Mouse (Mus musculus) NIH3T3 (cell line): ENCODE measurements around the gene Gm17019.
"Not testable (repeated sequence)": the region's sequence is repeated elsewhere in the genome, so short reads cannot be mapped to it uniquely, and the experiment has no call there.

Experiments used
- DNase-seq: peaks from one replicate; pipeline ENCODE4 v3.0.0-alpha.2; 2012; ENCODE audit warnings: low read depth

Gm17019 gene

DNA sequence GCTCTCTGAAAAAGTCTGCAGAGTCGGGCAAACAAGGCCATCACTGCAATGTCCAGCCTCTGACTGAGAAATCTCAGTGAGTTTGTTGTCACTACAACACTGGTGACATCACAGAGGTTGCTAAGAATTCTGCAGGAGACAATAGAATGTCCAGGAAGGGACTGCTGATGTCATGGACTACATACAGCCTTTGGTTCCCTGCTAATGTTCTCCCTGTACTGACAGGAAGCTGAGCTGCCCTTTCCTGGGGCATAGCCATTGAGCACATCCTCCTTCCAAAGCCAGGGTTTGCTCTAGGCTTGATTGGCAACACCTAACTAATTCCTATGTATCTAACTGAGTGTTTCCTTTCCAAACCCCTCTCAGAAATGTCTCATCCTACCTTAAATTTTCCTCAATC, at the start of gene Gm17019:
Gm17019 (minus strand) TSS at position 101 of the 400 bp plus-strand sequence.
- DNase-seq, result not testable (repeated sequence)

DNA sequence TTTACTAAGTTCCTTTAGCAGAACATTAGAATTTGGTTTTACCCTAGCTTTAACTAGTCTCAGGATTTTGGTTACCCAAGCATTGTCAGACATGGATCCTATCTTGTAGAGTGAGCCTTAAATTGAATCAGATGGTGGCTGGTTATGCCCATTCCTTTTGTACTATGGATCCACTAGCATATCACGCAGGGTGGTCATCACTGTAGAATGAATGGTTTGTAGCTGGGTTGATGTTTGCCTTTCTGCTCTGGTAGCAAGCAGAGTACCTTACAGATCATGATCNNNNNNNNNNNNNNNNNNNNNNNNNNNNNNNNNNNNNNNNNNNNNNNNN, 29.6 kb upstream of the Gm17019 start:
- not testable (repeated sequence) for DNase-seq

DNA sequence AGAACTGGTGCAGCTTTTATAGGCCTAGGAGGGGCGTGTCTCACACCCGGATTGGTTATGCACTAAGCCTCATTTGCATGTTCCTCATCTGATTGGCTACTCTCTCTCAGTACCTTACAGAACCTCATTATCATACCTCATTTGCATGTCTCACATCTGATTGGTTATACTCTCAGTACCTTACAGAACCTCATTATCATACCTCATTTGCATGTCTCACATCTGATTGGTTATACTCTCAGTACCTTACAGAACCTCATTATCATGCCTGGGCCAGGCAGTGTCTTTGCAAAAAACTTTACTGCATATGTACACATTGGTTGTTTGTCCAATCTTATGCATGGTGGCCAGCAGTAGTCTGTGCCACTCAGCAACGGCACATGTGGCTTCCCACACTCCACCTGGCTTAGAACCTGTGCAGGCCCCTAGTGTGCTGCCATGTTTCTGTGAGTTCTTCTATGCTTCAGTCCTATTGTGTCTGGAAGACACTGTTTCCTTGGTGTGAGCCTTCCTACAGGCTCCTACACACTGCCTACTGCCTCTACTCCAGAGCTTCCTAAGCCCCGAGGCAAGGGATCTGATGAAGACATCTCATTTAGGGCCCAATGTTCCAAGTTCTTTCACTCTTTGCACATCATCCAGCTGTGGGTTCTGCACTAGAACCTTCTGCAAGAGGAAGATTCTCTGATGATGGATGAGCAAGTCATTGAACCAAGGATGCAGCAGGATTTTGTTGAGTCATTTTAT, 29.0 kb upstream of the Gm17019 start:
- not testable (repeated sequence) for DNase-seq

DNA sequence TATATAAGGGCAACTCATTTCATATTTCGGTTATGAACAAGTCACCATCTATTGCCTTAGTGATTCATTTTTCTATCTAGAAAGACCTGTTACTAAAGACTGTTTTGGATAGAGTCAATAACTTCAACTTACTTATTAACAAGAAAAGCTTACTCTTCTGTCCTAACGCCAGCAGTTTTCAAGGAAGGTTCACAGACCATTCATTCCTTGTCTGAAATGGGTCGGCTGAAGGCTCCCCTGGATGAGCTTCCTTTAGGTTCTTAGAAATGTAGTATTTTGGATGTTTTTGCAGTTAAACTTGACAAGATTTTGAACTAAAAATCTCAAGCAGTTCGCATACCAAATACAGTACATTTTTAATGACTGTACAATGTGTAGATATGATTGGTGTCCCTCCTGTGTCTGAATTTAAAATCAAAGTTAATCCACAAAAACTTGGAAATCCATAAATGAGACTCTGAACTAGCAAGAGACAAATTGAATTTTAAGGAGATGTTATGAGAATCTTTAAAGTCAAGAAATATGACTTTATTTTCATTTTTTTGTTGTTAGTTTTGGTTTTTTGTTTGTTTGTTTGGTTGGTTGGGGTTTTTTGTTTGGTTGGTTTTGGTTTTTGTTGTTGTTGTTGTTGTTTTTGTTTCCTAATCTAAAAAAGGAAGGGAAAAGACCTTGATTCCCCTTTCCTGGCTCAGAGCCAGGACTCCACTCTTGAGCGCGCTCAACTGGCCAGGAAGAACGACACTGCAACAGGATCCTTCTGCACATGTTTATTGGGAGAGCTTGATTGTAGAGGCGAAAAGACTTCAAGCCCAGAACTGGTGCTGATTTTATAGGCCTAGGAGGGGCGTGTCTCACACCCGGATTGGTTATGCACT, 21.6 kb upstream of the Gm17019 start:
- DNase-seq, result not testable (repeated sequence)

DNA sequence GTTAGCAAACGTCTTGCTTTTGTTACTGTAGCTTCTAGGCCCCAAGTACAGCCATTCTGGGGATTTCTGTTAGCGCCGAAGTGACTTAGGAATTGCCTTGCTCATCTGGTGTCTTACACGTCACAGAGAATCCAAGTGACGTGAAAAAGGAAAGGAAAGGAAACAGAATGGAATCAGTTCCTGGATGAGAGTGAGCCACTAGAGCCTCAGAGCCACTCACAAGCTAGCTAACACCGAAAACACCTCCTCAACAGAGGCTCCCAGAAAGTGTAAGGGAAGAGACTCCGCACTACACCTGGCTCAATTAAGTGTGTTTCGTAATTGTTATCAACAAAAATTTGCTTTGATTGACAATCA, 20.8 kb upstream of the Gm17019 start:
- not testable (repeated sequence) for DNase-seq

DNA sequence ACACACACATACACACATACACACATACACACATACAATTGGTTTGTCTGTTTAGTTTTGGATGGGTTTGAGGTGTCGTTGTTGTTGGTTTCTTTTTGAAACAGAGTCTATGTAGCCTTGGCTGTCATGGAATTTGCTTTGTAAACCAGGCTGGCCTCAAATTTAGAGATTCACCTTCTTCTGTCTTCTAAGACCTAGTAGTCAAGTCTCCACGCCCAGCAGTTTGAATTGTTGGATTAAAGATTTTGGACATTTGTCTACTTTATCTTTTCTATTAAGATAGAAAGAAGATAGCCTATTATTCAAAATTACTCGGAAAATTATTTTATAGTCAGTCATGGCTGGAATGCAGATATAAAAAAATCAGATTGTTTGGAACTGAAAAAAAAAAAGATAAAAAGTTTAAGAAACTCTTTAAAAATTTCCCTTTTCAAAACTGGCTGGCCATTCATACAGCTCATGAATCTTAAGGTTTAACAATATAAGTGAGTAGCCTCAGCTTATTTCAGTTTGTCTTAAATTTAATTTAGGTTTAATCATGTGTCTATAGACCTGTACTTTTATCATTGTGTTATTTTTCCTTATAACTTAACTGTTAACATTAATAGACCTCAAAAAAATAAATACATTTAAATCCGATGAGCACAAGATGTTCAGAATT, 20.3 kb upstream of the Gm17019 start:
- not testable (repeated sequence) for DNase-seq

DNA sequence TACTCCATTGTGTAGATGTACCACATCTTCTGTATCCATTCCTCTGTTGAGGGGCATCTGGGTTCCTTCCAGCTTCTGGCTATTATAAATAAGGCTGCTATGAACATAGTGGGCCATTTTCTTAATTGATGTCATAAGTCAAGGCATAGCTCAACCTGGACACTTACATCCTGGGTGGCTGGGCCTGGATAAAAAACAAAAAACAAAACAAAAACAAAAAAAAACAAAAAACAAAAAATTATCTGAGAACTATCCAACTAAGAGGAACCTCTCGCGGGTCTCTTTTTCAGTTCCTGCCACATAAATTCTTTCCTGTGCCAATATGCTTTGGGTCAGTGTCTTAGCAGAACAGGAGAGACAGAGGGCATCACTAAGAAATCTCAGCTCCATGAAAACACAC, 18.0 kb upstream of the Gm17019 start:
- not testable (repeated sequence) for DNase-seq

DNA sequence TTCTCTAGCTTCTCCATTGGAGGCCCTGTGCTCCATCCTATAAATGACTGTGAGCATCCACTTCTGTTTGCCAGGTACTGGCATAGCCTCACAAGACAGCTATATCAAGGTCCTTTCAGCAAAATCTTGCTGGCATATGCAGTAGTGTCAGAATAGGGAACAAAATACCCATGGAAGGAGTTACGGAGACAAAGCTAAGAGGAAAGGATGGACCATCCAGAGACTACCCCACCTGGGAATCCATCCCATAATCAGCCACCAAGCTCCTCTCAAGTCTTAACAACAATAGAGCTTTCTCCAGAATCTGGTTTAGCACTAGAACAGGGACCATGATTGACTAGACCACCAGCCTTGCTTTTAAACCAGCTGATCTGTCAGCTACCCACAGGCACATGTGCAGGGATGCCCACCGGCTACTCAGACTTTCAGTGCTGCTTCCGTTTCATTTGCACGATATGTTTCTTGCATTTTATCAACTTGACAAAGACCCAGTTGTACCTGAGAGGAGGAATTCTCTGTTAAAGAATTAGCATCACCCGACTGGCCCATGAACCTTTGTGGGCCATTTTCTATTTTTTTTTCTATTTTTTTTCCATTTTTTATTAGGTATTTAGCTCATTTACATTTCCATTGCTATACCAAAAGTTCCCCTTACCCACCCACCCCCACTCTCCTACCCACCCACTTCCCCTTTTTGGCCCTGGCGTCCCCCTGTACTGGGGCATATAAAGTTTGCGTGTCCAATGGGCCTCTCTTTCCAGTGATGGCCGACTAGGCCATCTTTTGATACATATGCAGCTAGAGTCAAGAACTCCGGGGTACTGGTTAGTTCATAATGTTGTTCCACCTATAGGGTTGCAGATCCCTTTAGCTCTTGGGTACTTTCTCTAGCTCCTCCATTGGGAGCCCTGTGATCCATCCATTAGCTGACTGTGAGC, 12.3 kb upstream of the Gm17019 start:
- not testable (repeated sequence) for DNase-seq

DNA sequence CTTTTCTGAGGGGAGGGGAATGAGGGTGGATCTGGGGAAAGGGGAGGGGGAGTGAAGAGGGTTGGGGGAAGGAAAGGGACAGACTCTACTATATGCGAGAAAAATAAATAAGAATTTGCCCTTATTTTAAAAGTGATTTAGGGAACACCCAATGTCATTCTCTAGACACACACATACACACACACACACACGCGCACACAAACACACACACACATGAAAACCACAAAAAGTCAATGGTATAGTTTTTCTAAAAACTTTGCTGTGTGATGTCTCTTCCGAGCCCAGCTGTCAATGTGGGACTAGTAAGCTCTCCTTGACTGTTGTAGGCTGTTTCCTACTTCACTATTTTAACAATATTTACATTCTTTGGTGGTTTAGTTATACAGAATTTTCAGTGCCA, 8.0 kb upstream of the Gm17019 start:
- not testable (repeated sequence) for DNase-seq

DNA sequence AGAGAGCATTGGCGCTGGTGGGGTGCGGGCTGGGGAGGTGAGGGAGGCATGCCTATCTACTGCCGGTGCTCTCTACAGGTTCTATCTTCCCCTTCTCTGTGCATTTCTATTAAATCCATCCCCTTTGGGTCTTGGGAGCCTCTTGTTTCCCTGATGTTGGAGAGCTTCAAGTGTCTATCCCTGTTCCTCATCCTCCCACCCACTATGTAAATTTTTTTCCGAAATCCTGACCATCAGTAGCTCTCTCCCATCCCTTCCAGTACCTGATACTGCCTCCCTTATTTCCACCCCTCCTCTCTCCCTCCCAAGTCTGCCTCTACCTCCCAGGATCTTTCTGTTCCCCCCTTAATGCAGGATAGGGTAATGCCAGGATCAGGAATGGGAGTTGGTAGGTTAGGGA, 7.2 kb upstream of the Gm17019 start:
- not testable (repeated sequence) for DNase-seq

DNA sequence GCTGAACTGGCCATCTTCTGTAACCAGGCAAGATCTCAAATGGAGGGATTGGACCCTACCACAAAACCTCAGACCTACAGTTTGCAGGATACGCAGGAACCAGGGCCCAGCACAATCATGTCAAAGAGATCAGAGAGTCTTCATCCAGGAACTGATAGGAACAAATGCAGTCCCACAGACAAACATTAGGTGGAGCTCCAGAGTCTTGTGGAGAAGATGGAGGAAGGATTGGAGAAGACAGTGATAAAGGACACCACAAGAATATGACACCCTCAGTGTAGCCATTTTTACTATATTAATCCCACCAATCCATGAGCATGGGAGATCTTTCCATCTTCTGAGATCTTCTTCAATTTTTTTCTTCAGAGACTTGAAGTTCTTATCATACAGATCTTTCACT, 8.5 kb downstream of the Gm17019 start:
- DNase-seq, result not testable (repeated sequence)

DNA sequence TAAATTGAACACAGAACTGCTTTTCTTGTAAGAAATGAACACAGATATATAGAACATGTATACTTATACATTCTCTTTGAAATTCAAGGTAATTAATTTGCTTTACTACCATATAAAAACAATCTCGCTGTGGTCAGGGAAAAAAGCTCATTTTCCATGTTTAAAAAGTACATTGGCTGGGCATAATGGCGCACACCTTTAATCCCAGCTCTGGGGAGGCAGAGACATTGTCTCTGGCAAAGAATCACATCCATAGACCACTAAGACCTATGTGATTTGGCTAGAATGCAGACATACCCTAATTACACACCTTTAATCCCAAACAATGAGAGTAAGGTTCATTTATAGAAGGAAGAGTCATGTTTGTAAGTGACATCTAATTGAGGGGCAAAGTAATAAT, 12.7 kb downstream of the Gm17019 start:
- DNase-seq, result not testable (repeated sequence)

DNA sequence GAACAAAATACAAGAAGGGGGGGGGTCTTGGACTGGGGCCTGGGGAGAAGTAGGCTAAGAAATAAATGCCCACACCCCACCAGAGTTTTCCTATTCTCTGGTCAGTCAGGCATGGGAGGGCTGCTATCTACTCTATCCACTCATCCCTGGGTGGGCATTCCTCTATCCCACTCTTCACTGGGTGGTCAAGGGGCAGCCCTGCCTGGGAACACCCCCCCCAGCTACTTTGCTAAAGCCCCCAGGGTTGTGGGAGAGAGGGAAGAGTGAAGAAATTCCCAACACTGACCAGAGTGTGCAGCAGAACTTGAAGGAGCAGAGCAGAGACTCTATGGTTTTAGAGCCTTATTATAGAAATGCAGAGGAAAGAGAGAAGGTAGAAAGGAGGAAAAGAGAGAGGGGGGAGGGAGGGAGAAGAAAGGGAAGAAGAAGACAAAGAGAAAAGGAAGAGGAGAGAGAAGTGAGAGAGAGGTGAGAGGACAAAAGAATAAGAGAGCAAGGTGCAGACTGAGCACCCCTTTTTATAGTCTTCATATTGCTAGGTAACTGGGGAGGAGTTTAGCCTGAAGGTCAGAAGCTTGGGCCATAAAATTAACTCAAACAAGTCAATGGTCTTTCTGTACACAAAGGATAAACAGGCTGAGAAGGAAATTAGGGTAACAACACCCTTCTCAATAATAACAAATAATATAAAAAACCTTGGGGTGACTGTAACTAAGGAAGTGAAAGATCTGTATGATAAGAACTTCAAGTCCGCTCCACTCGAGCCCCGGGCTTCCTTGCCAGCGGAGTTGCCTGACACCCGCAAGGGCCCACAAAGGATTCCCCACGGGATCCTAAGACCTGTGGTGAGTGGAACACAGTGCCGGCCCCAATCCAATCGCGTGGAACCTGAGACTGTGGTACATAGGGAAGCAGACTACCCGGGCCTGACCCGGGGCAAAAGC, 21.9 kb downstream of the Gm17019 start:
- not testable (repeated sequence) for DNase-seq

DNA sequence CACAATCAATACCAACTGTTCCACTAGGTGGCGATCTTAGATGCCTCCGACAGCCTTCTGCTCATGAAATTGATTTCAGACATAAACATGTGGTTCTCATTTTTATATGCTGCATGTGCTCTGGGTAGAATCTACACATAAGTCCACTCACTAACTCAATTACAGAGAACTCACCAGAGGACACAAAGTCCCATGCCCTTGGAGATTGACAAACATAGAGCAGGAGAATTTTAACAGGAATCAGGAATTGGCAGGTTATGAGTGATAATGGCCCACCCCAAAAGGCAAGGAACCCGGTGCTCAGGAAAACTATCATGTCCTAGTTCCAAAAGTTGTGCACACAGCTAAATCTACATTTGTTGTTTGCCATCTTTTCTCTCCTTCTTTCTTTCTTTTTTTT, 25.9 kb downstream of the Gm17019 start:
- peak; percentile 29 for DNase-seq

DNA sequence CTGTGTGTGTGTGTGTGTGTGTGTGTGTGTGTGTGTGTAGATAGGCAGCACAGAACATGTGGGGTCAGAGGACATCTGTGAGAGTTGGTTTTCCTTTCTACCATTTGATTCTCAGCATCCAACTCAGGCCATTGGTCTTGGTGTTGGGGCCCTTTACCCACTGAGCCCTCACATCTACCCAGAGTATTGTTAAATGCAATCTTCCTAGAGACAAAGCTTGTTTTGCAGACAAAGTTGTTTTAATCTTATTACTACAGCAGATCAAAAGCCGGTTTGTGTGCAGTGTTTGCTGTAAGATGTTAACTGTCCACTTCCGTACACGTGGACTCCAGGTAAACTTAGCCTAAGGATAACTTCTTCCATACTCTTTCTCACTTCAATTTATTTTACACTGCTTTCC, 26.5 kb downstream of the Gm17019 start:
- peak; percentile 12 for DNase-seq

DNA sequence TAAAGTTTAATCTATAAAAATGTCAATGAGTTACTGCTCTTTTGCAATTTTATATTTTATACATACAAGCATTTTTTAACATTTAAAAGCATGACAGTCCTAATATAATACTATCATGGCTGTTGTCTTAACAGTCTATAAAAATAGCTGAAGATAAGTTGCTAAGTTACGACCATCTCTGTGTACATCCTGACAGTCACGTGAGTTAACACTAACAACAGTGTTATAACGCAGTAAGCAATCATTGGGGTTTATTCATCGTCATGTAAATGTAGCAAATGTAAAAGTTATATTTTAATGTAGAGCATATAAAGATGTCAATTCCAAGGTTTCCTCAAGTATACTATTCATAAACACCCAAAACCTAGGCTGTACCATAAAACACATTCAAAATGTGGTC, 27.2 kb downstream of the Gm17019 start:
- DNase-seq, result not testable (repeated sequence)

DNA sequence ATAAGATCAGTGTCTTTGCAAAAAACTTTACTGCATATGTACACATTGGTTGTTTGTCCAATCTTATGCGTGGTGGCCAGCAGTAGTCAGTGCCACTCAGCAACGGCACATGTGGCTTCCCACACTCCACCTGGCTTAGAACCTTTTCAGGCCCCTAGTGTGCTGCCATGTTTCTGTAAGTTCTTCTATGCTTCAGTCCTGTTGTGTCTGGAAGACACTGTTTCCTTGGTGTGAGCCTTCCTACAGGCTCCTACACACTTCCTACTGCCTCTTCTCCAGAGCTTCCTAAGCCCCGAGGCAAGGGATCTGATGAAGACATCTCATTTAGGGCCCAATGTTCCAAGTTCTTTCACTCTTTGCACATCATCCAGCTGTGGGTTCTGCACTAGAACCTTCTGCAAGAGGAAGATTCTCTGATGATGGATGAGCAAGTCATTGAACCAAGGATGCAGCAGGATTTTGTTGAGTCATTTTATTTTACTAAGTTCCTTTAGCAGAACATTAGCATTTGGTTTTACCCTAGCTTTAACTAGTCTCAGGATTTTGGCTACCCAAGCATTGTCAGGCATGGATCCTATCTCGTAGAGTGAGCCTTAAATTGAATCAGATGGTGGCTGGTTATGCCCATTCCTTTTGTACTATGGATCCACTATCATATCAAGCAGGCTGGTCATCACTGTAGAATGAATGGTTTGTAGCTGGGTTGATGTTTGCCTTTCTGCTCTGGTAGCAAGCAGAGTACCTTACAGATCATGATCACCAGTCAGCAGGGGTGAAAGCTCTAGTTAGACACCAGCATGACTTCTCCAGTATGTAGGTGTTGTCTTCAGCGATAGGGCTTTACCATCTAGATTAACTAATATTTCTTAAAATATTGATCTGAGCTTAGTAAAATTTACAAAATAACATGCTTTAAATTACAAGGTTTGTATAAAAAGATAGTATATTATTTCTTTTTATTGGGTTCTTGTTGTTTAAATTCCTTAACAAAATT, 27.9 kb downstream of the Gm17019 start:
- DNase-seq, result not testable (repeated sequence)

DNA sequence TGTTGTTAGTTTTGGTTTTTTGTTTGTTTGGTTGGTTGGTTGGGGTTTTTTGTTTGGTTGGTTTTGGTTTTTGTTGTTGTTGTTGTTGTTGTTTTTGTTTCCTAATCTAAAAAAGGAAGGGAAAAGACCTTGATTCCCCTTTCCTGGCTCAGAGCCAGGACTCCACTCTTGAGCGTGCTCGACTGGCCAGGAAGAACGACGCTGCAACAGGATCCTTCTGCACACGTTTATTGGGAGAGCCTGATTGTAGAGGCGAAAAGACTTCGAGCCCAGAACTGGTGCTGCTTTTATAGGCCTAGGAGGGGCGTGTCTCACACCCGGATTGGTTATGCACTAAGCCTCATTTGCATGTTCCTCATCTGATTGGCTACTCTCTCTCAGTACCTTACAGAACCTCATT, 34.7 kb downstream of the Gm17019 start:
- not testable (repeated sequence) for DNase-seq

DNA sequence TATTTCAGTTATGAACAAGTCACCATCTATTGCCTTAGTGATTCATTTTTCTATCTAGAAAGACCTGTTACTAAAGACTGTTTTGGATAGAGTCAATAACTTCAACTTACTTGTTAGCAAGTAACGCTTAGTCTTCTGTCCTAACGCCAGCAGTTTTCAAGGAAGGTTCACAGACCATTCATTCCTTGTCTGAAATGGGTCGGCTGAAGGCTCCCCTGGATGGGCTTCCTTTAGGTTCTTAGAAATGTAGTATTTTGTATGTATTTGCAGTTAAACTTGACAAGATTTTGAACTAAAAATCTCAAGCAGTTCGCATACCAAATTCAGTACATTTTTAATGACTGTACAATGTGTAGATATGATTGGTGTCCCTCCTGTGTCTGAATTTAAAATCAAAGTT, 35.2 kb downstream of the Gm17019 start:
- DNase-seq, result not testable (repeated sequence)
